Mouse (Mus musculus): Measurements from ENCODE around the gene Dscaml1. TPM values are rescaled to one million over a fixed set of nuclear protein-coding genes. Genes with fewer than 3 reads are reported as not detected.

Gene Dscaml1
- polyA plus RNA-seq, 1 experiment from 2014 or later = 0.54 TPM

- Histone ChIP-seq H3K4me1 (ENCODE audit: control insufficient read depth, insufficient read depth, low read length) (no peaks in the 10 kb centered on the region), H3K9ac (ENCODE audit: low read length) (no peak overlapping the region), H3K4me3 (ENCODE audit: low read length) (no peak overlapping the region), H3K9me3 (replicated peaks; ENCODE audit: control insufficient read depth, low read length) (no peaks in the 10 kb centered on the region), H3K27ac (ENCODE audit: low read length) (no peak overlapping the region), H3K36me3 (ENCODE audit: control insufficient read depth, insufficient read depth) (no peaks in the 10 kb centered on the region), H3K4me2 (ENCODE audit: low read depth, low read length) (no peak overlapping the region), H3K27me3 (ENCODE audit: control insufficient read depth, insufficient read depth, low read length) (peaks cover 8% of the 10 kb centered on the region)
- WGBS = 51% methylated on average over 17 of the region's 17 CpGs
- peak; percentile 14; the same call in 1 of the 2 replicates for ATAC-seq (replicated peaks; ENCODE audit: extremely low read depth, insufficient read depth, low FRiP score)
These were observed 313.5 kb downstream of the Dscaml1 start for GRCm38 (mm10) chr9:45739702-45740583.

- H3K27me3 ChIP-seq (ENCODE audit: control insufficient read depth, insufficient read depth, low read length) = peaks cover 11% of the 10 kb centered on the region
- no peaks in the 10 kb centered on the region for H3K36me3 ChIP-seq (ENCODE audit: control insufficient read depth, insufficient read depth)
- ATAC-seq (replicated peaks; ENCODE audit: extremely low read depth, insufficient read depth, low FRiP score) = no peak
- no peaks in the 10 kb centered on the region for H3K9me3 ChIP-seq (replicated peaks; ENCODE audit: control insufficient read depth, low read length)
- H3K4me3 ChIP-seq (ENCODE audit: low read length) = no peak overlapping the region
- H3K9ac ChIP-seq (ENCODE audit: low read length) = no peak overlapping the region
- H3K4me1 ChIP-seq (ENCODE audit: control insufficient read depth, insufficient read depth, low read length) = no peaks in the 10 kb centered on the region
- no peak overlapping the region for H3K27ac ChIP-seq (ENCODE audit: low read length)
- no peak overlapping the region for H3K4me2 ChIP-seq (ENCODE audit: low read depth, low read length)
- WGBS = 54% methylated on average over 2 of the region's 2 CpGs
These were observed 314.2 kb downstream of the Dscaml1 start for GRCm38 (mm10) chr9:45740584-45740980.

GRCm38 (mm10) chr9:45745451-45745850, 319.0 kb downstream of the Dscaml1 start:
- no peak overlapping the region for H3K27ac ChIP-seq (ENCODE audit: low read length)
- no peaks in the 10 kb centered on the region for H3K4me1 ChIP-seq (ENCODE audit: control insufficient read depth, insufficient read depth, low read length)
- no peak overlapping the region for H3K9ac ChIP-seq (ENCODE audit: low read length)
- no peak overlapping the region for H3K4me3 ChIP-seq (ENCODE audit: low read length)
- no peaks in the 10 kb centered on the region for H3K36me3 ChIP-seq (ENCODE audit: control insufficient read depth, insufficient read depth)
- H3K27me3 ChIP-seq (ENCODE audit: control insufficient read depth, insufficient read depth, low read length) = peaks cover 13% of the 10 kb centered on the region
- WGBS = 21% methylated on average over 7 of the region's 7 CpGs
- H3K9me3 ChIP-seq (replicated peaks; ENCODE audit: control insufficient read depth, low read length) = no peaks in the 10 kb centered on the region
- no peak for ATAC-seq (replicated peaks; ENCODE audit: extremely low read depth, insufficient read depth, low FRiP score)
- no peak overlapping the region for H3K4me2 ChIP-seq (ENCODE audit: low read depth, low read length)

GRCm38 (mm10) chr9:45749917-45750316, 323.5 kb downstream of the Dscaml1 start:
- ATAC-seq (replicated peaks; ENCODE audit: extremely low read depth, insufficient read depth, low FRiP score) = no peak
- H3K27me3 ChIP-seq (ENCODE audit: control insufficient read depth, insufficient read depth, low read length) = peaks cover 5% of the 10 kb centered on the region; the same call in 1 of the 2 replicates
- H3K4me1 ChIP-seq (ENCODE audit: control insufficient read depth, insufficient read depth, low read length) = no peaks in the 10 kb centered on the region
- H3K36me3 ChIP-seq (ENCODE audit: control insufficient read depth, insufficient read depth) = no peaks in the 10 kb centered on the region
- WGBS = 84% methylated on average over 4 of the region's 4 CpGs
- no peak overlapping the region for H3K9ac ChIP-seq (ENCODE audit: low read length)
- H3K27ac ChIP-seq (ENCODE audit: low read length) = no peak overlapping the region
- no peaks in the 10 kb centered on the region for H3K9me3 ChIP-seq (replicated peaks; ENCODE audit: control insufficient read depth, low read length)
- H3K4me3 ChIP-seq (ENCODE audit: low read length) = no peak overlapping the region
- no peak overlapping the region for H3K4me2 ChIP-seq (ENCODE audit: low read depth, low read length)

- Histone ChIP-seq H3K36me3 (ENCODE audit: control insufficient read depth, insufficient read depth) (no peaks in the 10 kb centered on the region), H3K9ac (ENCODE audit: low read length) (no peak overlapping the region), H3K27me3 (ENCODE audit: control insufficient read depth, insufficient read depth, low read length) (no peaks in the 10 kb centered on the region), H3K9me3 (replicated peaks; ENCODE audit: control insufficient read depth, low read length) (no peaks in the 10 kb centered on the region), H3K4me2 (ENCODE audit: low read depth, low read length) (no peak overlapping the region), H3K27ac (ENCODE audit: low read length) (no peak overlapping the region), H3K4me1 (ENCODE audit: control insufficient read depth, insufficient read depth, low read length) (no peaks in the 10 kb centered on the region), H3K4me3 (ENCODE audit: low read length) (no peak overlapping the region)
- 33% methylated on average over 8 of the region's 8 CpGs for WGBS
- no peak for ATAC-seq (replicated peaks; ENCODE audit: extremely low read depth, insufficient read depth, low FRiP score)
These were observed 328.1 kb downstream of the Dscaml1 start for GRCm38 (mm10) chr9:45754452-45755091.

- H3K9me3 ChIP-seq (replicated peaks; ENCODE audit: control insufficient read depth, low read length) = no peaks in the 10 kb centered on the region
- no peak overlapping the region for H3K27ac ChIP-seq (ENCODE audit: low read length)
- H3K4me2 ChIP-seq (ENCODE audit: low read depth, low read length) = no peak overlapping the region
- H3K36me3 ChIP-seq (ENCODE audit: control insufficient read depth, insufficient read depth) = peaks cover 17% of the 10 kb centered on the region
- H3K27me3 ChIP-seq (ENCODE audit: control insufficient read depth, insufficient read depth, low read length) = no peaks in the 10 kb centered on the region
- 84% methylated on average over 6 of the region's 6 CpGs for WGBS
- no peak for ATAC-seq (replicated peaks; ENCODE audit: extremely low read depth, insufficient read depth, low FRiP score)
- H3K4me1 ChIP-seq (ENCODE audit: control insufficient read depth, insufficient read depth, low read length) = no peaks in the 10 kb centered on the region
- H3K9ac ChIP-seq (ENCODE audit: low read length) = no peak overlapping the region
- no peak overlapping the region for H3K4me3 ChIP-seq (ENCODE audit: low read length)
These were observed 339.8 kb downstream of the Dscaml1 start for GRCm38 (mm10) chr9:45766195-45766594.

- no peak for ATAC-seq (replicated peaks; ENCODE audit: extremely low read depth, insufficient read depth, low FRiP score)
- Histone ChIP-seq H3K4me3 (ENCODE audit: low read length) (no peak overlapping the region), H3K9ac (ENCODE audit: low read length) (no peak overlapping the region), H3K4me2 (ENCODE audit: low read depth, low read length) (no peak overlapping the region), H3K27ac (ENCODE audit: low read length) (no peak overlapping the region), H3K27me3 (ENCODE audit: control insufficient read depth, insufficient read depth, low read length) (no peaks in the 10 kb centered on the region), H3K4me1 (ENCODE audit: control insufficient read depth, insufficient read depth, low read length) (no peaks in the 10 kb centered on the region), H3K36me3 (ENCODE audit: control insufficient read depth, insufficient read depth) (peaks cover 22% of the 10 kb centered on the region), H3K9me3 (replicated peaks; ENCODE audit: control insufficient read depth, low read length) (no peaks in the 10 kb centered on the region)
- 90% methylated on average over 8 of the region's 8 CpGs for WGBS
These were observed 340.7 kb downstream of the Dscaml1 start for GRCm38 (mm10) chr9:45767155-45767554.

- no peak for ATAC-seq (replicated peaks; ENCODE audit: extremely low read depth, insufficient read depth, low FRiP score)
- 74% methylated on average over 18 of the region's 18 CpGs for WGBS
- no peak overlapping the region for H3K4me3 ChIP-seq (ENCODE audit: low read length)
These were observed 342.0 kb downstream of the Dscaml1 start for GRCm38 (mm10) chr9:45768421-45768820.

GRCm38 (mm10) chr9:45769596-45769995, 343.2 kb downstream of the Dscaml1 start:
- 88% methylated on average over 5 of the region's 5 CpGs for WGBS
- H3K9ac ChIP-seq (ENCODE audit: low read length) = no peak overlapping the region
- H3K4me3 ChIP-seq (ENCODE audit: low read length) = no peak overlapping the region
- no peak overlapping the region for H3K4me2 ChIP-seq (ENCODE audit: low read depth, low read length)
- H3K4me1 ChIP-seq (ENCODE audit: control insufficient read depth, insufficient read depth, low read length) = no peaks in the 10 kb centered on the region
- no peak for ATAC-seq (replicated peaks; ENCODE audit: extremely low read depth, insufficient read depth, low FRiP score)
- no peak overlapping the region for H3K27ac ChIP-seq (ENCODE audit: low read length)
- H3K36me3 ChIP-seq (ENCODE audit: control insufficient read depth, insufficient read depth) = peaks cover 34% of the 10 kb centered on the region
- no peaks in the 10 kb centered on the region for H3K27me3 ChIP-seq (ENCODE audit: control insufficient read depth, insufficient read depth, low read length)
- no peaks in the 10 kb centered on the region for H3K9me3 ChIP-seq (replicated peaks; ENCODE audit: control insufficient read depth, low read length)

More at GRCm38 (mm10) chr9:45768421-45768820, 342.0 kb downstream of the Dscaml1 start:
- Histone ChIP-seq H3K36me3 (ENCODE audit: control insufficient read depth, insufficient read depth) (peaks cover 28% of the 10 kb centered on the region), H3K27me3 (ENCODE audit: control insufficient read depth, insufficient read depth, low read length) (no peaks in the 10 kb centered on the region), H3K27ac (ENCODE audit: low read length) (no peak overlapping the region), H3K9me3 (replicated peaks; ENCODE audit: control insufficient read depth, low read length) (no peaks in the 10 kb centered on the region), H3K9ac (ENCODE audit: low read length) (no peak overlapping the region), H3K4me1 (ENCODE audit: control insufficient read depth, insufficient read depth, low read length) (no peaks in the 10 kb centered on the region), H3K4me2 (ENCODE audit: low read depth, low read length) (no peak overlapping the region)

All from heart, embryonic 16.5 days (tissue).